Mouse (Mus musculus) lung, postnatal 10 days (tissue): ENCODE data around the gene Ampd2.

Source experiments
- DNase-seq: peaks from one replicate; pipeline ENCODE4 v3.0.0; 2021

Ampd2 gene

DNA sequence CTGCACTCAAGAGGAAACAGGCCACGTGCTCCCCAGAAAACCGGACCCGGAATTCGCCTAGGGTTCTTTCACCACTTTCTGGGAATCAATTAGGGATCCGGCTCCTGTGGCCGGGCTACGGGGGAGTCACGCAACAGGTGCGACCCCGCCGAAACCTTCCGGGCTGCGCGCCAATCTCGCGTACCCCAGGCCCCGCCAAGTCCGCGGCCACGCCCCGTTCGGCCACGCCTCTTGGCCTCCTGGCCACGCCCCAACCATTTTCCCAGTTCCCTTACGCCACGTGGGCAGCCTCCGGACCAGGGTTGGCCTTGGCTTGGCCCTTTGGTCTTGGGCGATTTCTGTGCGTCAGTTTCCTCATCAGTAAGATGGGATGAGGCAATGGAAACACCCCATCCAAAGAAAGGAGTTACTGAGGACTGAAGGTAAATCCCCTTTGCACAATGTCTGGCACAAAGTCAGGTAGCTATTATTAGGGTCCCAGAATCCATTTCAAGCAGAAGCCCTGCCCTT lies at the start of gene Ampd2:
TSS of gene Ampd2 (minus strand) at position 182 of the 510 bp plus-strand sequence.
- peak; percentile 91 for DNase-seq

DNA sequence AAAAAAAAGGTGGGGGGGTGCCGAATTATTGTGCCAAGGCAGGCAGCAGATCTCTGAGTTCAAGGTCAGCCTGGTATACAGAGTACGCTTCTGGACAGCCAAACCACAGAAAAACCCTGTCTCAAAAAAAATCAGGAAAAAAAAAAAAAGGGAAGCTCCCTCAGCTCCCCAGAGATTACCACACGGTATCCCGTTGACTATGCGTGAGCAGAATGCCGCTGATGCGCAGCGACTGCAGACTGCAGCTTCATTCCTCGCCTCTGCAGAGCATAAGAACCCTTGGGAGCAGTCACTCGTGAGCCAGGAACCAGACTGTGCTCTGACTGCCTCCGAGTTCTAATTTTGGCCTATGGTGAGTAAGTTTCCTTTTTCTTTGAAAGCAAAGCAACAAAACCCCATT lies 48.2 kb upstream of the Ampd2 start:
- no peak for DNase-seq

DNA sequence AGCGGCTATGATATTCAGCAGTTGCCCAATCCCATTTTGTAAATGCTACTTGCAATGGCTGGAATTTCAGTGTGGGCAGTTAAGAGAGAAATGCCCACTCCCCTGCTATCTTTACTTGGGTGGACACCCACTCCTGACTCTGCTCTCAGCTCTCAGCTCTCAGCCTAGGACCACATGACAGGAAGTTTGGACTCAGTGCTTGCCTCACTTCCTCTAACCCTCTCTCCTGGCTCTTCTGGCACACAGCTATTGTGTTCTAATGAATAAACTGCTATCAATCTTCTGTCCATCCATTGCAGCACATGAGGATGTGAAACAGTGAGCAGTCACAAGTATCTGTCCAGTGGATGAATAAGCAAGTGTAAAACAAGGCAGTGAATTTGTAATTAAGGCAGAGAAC lies 46.0 kb upstream of the Ampd2 start:
- peak; percentile 33 for DNase-seq

DNA sequence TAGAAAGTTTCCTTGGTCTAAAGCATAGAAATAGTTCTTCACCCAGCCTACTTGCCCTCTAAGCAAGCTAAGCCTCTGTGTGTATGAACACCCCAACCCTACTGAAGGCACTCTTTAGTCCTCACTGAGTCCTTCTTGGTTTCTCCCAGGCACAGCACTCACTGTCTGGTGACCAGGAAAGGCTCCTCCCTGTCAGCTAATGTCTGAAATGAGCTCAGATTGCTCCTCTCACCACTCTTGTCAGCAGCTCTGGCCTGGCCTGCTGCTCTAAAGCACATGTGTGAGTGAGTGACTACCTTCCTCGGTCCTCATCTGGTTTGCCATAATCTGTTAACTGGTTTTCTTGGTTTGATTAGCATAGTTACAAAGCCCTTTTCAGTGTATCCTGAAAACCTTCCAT lies 45.4 kb upstream of the Ampd2 start:
- DNase-seq = no peak

DNA sequence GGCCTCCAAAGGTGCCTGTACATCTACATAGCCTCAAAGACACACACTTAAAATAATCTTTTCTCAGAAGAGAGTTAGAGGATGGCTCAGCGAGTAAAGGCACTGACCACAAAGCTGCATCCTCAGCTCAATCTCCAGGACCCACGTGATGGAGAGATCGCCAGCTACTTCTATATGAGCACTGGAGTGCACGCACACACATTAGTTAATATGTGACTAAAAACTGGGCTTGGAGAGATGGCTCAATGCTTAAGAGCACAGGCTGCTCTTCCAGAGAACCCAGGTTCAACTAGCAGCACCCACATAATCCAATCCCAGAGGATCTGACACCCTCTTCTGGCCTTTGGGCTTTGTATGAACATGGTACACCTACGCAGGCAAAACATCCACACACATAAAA lies 44.8 kb upstream of the Ampd2 start:
- no peak for DNase-seq

DNA sequence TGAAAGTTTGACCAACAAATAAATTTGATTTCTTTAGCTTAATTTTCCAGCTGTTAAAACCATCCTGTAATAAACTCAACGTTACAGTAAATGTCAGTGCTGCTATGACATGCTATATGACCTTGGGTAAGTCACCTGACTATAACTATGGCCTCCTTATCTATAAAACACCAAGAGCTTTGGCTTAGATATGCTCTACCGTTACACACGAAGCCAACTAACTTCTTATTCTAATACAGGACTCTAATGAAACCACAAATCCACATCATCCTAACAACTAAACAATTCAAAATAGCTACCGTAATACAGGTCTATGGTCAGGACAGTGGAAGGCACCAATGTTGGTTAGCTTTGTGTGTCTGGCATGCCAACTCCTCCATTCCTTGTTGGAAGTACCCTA lies 43.4 kb upstream of the Ampd2 start:
- no peak for DNase-seq

DNA sequence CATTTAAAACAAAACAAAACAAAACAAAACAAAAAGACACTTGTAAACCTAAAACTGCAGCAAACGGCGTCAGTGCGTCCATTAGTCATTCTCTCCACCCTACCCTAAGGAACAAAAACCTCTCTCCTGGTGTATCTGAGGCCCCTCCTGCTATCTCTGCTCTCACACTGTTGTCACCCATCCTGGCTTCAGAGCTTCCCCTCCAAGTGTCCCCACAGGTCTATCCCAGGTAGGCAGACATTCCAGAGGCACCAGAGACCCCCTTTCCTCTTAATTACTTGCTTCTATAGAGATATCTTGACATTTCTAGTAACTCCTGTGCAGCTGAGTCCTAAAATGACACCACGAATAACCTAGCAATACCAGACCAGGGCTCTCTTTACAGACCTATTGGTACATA lies 42.9 kb upstream of the Ampd2 start:
- no peak for DNase-seq

DNA sequence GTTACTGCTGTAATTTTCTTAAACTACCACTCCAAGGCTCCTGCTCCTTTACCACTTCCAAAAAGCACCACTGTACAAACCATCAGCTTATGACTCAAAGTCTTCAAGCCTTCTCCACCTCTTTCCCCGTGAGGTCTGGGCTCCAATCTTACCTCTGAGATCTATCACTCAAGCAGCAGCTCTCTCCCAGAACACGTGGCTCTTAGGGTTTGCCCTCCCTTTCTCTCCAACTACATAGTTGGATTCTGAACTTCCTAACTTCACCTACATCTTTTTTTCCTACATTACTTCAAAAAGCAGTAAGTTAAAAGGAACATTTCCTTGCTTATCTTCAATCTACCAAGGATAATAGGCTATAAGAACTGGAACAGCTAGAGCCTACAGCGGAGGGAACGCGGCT lies 42.1 kb upstream of the Ampd2 start:
- DNase-seq = no peak

DNA sequence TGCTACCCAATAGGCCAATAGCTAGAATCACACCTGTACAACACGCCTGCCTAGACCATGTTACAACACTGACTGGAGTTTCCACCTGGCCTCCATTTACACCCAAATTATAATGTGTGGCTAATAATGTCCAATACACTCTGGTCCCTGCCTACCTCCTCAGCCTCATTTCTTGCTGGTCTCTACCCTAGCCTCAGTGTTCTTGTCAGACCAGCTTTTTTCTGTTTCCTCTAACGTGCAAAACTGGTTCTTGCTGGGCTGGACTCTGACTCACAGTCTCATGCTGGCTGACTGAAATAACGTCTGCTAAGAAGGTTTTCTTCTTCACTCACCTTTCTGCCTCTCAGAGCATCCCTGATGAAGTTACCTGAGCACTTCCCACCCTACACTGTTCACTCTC lies 39.9 kb upstream of the Ampd2 start:
- no peak for DNase-seq

DNA sequence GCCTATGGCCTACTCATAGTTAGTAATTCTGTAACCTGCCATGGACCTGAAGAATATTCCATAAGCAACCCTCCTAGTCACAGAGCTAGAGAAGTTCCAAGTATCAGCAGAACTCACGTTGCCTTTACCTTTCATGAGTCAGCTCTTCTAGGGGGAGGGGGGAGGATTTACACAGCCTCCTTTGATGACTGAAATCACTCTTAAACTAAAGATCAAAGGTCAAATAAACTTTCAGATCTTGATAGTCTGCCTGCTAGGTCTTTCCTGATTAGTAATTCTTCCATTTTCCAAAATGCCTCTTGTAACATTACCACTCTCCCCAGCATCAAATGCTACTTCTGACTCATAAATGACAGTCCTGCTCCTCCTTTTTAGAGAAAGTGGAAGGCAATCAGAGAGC lies 37.7 kb upstream of the Ampd2 start:
- DNase-seq = no peak

DNA sequence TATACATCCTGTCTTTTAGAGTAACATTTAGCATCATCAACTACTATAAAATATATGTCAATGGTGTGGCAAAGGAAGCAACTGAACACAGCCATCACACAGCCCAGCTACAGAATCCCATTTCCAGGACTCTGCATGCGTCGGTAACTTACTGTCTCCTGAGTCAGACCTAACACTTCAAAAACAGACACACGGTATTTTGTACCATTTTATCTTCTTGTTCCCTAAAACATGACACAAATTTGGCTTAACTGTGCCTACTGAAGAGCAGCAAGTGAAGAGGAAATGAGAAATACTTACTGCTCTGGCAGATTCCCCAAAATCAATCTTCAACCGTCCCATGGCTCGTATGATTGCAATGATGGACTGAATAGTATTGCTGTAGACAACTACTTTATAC lies 36.8 kb upstream of the Ampd2 start:
- DNase-seq = no peak

DNA sequence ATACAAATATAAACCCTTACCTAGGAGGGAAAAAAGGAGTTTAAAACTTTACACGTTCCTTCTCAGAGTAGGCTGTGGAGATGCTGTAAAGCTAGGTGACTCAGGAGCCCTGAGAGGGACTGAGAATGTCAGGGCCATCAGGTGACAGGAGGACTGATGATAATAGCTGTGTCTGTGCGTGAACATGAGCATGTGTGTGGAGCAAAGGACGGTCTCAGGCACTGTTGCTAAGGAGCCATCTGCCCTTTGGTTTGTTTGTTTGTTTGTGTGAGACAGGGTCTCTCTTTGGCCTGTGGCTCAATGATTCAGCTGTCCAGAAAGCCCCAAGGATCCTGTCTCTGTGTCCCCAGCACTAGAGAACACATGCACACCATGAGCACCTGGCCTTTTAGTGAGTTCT lies 34.6 kb upstream of the Ampd2 start:
- DNase-seq = no peak

DNA sequence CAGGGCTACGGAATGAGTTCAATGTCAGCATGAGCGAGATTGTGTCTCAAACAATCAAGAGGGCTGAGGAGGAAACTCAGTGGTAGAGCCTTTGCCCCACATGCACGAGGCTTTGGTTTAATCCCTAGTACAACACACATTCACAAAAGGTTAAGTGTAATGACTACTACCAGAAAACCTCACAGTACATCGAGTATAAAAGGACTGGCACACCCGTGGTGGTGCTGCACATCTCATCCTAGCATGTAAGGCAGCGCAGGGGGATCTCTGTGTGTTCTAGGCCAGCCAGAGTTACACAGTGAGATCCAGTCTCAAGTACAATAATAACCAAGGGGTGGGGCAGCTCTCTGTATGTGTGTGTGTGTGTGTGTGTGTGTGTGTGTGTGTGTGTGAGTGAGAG lies 31.0 kb upstream of the Ampd2 start:
- DNase-seq = no peak

DNA sequence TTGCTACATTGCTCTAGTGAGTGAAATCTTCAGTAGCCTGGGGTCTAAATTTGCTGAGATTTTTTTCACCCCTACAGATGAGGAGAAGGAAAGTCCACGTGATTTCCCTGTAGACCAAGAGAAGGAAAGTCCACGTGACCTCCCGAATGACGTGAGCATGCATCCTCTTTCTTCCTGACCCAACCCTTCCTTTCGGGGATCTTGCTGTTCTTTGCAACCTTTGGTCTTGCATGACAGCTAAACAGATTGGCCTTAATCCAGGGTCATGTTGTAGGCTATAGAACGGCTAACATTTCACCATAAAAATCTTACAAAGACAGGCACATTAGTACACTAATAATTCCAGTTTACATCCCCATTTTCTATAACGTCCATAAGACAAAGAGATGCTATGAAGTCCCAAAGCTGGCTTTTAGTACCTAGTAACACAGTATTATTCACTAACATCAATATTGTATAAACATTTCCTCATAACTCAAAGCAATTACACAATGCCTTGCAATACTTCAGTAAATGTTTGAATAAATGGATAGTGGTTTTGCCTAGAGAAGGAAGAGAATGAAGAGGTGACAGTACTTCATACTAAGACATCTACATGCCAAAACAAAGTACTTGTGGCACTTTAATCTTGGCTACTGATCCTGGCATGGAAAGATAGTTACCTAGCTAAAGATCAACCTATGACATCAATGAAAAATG lies 27.3 kb upstream of the Ampd2 start:
- peak; percentile 16 for DNase-seq

DNA sequence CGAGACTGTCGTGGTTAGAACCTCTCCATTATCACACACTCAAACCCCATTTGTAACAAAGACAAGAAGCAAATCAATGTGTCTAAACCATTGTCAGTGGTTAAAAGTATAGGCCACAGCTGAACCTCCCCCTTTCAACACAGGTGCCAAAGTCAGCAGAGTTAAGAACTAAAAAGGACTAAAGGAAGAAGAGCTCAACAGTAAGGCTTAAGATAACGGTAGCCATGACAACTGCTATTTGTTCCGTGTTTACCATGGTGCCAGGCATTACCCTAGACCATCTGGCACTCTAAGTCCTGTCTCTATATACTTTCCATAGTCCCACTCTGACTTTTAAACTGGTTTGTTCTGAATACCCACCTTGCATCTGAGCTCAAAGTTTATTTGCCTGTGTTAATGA lies 26.2 kb upstream of the Ampd2 start:
- DNase-seq = no peak

DNA sequence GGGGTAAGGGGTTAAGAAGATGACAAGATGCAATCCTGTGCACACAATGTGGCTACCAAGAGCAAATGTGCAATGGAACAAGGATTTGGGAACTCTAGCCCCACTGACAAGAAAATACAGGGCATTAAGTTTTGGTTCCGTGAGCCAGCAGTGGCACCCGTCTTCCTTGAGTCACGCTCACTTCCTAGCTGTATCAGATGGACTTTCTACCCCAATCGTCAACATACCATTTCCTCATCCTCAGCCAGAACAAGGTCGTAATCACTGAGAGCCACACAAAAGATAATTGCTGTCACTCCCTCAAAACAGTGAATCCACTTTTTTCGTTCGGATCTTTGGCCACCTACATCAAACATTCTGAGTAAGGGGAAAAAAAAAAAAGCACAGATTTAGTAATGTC lies 25.8 kb upstream of the Ampd2 start:
- DNase-seq = no peak

DNA sequence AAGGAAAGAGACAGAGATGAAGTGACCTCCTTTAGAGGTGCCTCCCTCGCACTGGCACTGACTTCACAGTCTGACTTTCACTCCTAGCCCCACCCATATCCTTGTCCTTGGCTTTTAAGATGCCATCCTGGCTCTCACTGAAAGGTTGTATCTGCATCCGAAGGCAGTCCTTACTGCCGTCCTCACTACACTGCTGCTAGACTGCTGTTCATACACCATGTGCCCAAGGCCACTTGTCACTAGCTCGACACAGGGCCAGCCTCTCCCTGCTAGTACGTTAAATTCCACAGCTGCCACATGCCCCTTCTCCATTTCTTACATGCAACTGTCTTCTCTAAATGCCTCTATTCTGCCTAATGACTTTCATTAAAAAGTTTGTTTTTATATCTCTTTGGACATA lies 24.9 kb upstream of the Ampd2 start:
- DNase-seq = no peak

DNA sequence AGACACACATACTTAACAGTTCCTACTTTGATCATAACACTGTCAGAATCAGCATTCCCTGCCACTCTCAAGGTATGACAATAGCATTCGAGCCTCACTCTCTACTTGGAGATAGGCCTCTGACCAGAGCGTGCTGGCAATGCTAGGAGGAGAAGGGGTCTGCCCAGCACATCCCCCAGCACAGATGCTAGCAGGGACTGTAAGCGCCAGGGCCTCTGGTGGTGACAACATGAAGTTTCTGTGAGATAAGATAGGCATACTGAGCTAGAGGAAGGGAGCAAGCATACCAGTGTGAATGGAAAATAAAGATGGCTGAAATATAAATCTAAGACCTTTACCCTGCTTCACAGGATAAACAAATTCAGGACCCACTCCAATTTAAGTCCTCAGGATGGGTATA lies 18.8 kb upstream of the Ampd2 start:
- DNase-seq = no peak

DNA sequence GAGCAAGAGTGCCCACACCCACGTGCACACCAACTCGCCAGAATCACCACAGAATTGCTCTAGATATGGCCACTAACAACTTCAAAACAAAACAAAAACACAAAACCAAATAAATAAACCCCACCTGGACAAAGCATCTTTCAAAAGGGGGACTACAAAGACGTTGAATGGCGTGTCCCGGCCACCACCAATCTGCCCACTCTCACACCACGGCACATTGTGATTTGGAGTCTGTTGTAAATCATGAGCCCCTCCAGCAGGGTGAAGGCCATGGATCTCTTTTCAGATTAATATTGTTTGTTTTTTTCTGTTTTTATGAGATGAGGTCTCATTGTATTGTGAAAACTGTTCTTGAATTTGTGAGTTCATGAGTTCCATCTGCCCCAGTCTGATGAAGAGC lies 15.6 kb upstream of the Ampd2 start:
- no peak for DNase-seq

DNA sequence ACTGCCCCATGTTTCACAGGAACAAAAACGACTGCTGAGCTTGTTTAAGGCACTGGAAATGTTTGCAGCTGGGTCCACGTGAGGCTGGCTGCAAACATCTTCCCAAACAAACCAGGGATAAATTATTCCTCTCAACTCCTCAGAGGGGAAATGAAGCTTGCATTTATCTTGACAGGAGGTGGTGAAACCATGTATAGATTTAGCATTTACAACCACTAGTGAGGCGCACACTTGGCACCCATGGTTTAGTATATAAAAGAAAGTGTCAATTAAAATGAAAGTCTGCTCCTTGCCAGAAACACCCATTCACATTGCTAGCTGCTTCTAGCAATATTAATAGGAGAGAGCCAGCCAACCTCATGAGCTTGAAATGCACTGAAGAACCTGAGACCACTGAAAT lies 15.1 kb upstream of the Ampd2 start:
- DNase-seq = no peak

DNA sequence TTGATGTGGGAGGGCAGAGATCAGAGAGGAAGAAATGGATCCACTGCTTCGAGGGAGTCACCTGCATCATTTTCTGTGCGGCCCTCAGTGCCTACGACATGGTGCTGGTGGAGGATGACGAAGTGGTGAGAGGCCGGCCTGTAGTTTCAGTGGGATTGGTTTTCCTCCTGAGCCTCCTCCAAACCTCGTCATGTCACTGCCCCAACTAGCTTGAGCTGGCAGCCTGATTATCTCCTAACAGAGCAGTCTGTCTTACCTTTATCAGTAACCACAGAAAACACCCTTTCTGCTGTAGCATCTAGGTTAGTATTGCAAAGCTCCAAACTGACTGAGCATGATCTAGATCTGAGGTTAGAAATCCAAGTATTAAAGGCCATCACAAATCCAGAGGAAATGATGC lies 11.9 kb upstream of the Ampd2 start:
- DNase-seq = no peak

DNA sequence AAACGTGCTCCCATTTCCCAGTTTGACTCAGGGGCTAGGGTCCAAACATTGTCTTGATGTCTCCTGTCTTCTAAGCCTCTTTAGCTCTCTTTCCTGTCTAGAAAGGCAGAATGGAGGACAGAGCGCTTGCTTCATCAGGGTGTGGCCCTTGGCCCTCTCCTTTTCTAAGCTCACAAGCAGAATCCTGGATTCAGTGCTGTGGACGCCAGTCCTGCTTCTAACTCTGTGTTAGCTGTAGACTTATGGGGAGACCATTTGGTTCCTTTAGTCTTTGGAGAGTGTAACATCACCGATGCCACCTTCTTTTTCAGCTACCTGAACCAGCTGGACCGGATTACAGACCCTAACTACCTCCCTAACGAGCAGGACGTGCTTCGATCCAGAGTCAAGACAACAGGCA lies 11.2 kb upstream of the Ampd2 start:
- DNase-seq = no peak

DNA sequence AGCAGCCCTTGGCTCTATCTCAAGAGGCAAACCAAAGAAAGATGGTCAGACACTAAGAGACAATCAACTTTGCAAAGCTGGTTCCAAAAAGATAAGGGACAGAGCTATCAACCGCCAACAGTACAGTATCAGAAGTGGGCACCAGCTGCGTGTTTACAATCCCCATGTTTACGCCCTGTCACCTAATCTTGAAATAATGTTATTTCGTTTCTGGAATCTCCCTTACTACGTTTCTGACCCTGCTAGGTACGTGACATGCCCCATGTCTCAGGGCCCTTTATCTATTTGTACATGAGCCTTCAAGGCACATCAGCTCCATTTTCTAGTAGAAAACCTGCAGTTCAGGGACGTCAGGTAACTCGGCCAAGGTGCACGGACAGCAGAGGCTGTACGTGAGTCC lies 10.3 kb upstream of the Ampd2 start:
- no peak for DNase-seq

DNA sequence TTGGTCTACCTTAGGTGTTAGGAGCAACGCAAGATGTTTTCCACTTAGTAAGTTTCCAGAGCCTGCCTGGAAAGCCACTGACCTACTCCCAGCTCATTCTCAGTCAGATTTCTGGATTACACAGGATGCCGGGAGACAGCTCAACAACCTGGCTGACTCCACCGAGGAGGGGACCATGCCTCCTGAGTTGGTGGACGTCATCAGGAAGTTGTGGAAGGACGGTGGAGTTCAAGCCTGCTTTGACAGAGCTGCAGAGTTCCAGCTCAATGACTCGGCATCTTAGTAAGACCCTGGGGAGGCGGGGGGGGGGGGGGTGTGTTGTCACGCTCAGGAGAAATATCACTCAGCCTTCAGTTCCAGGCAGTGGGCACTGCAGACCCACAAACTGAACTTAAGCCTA lies 9.8 kb upstream of the Ampd2 start:
- no peak for DNase-seq

DNA sequence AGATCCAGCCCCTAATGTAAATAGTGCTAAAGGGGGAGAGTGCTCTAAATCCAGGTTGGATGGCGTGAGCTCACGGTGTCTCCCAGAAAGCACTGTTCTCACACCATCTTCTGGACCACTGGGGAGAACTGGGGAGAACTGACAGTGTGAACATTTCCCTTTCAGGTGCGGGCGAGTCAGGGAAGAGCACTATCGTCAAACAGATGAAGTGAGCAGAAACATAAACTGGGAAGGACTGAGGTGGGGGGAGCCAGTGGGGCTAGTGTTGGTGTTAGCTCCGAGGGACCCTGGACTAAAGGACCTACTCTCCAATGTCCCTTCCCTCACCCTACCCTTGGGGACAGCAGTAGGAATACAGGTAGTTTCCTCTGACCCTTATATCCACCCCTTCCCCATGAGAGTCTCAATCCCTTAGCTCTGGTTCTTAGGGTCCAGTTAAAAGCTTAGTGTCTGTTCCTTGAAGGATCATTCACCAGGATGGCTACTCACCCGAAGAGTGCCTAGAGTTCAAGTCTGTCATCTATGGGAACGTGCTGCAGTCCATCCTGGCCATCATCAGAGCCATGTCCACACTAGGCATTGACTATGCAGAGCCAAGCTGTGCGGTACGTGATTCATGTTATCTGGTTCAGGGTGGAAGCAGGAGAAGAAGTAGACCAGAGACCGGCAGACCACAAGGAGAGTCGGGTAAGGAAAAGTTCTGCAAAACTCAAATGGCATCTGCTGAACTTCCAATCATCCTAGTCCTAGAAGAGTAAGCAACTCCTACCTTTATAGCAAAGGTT lies 8.7 kb upstream of the Ampd2 start:
- DNase-seq = no peak
